Mouse (Mus musculus) left cerebral cortex, adult 18-20 months (tissue): ENCODE results near the gene Map1lc3b. TPM values are rescaled to one million over a fixed set of nuclear protein-coding genes. Genes with fewer than 3 reads are reported as not detected.
A peak's percentile ranks its signal among the peaks of the same experiment; 100 is the strongest.
"Not testable (repeated sequence)": the region's sequence is repeated elsewhere in the genome, so short reads cannot be mapped to it uniquely, and the experiment has no call there.

Source experiments
- DNase-seq, 2 experiments: peaks; one replicate each; pipeline ENCODE4 v3.0.0; 2021 to 2022; ENCODE audit warnings: low spot score in 2 of 2, mixed read lengths in 1 of 2
- total RNA-seq, 2 experiments: library from RNA; stranded (reverse); gene quantifications; 2 replicates each; pipeline ENCODE4 v1.2.3; 2021

Gene Map1lc3b
- total RNA-seq, 2 experiments from 2014 or later = 187 to 190 TPM

DNA sequence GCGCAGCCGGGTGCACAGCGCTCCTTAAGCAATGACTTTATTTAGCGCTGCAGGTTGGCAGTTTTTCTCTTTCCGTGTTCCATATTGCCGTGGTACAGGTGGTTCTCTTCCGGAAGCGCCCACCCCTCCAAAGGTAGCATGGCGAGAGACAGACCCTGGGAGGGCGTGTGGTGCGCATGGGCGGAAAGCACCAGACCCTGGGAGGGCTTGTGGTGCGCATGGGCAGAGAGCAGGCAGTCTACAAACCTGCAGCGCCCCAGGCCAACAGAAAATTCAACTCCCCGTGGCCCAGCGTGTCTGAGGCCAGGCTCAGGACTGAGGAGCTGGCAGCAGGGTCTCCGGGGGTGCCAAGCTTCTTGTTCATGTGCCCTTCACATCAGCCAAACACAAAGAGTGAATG is 19.4 kb upstream of the Map1lc3b start:
- no peak for DNase-seq

DNA sequence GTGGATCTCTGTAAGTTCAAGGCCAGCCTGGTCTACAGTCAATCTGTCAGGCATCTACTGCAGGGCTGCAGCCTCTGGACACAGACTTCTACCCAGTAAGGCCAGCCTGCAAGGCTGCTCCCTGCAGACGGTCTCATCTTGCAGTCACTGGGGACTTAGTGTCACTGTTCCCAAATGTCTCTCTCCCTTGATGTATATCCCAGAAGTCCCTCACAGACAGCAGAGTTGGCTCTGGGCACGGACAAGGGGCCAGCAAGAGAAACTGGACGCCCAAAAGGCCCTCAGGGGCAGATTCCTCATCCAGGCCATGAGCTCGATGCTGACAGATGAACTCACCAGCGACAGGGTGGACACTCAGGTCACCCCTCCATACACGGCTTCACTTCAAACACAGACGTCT is 18.0 kb upstream of the Map1lc3b start:
- no peak for DNase-seq

DNA sequence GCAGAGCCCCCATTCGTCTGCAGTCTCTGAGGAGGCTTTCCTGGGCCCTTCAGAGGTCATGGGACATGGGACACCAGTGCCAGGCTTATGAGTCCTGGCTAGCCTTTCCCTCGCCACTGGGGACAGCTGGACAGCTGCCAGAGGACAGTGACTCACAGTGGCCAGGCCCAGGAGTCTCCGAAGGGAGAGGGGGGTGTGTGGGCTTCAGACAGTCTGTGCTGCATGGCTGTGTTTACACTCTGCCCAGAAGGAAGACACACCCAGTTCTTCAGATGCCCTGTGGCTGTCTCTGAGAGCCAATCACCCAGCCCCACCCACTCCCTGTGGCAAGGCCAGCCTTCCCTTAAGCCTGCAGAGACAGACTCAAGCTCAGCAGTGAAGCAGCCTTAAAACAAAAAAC is 16.9 kb upstream of the Map1lc3b start:
- no peak for DNase-seq

DNA sequence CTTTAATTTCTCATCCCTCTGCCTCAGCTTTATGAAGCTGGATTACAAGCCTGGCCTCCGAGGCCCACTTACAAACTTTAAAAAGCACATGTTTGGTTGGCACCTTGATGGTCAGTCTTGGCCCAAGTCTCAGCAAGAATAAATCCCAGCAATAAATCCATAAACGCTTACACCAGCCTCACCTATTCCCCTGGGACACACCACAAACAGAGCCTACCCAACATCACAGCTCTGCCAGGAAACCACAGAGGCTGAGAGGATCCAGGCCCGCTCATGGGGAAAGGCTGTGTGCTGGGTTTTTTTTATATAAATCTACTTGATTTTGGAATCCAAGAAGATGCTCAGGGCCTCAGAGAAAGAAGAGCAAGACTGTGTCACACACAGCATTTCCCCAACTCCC is 14.5 kb upstream of the Map1lc3b start:
- no peak for DNase-seq

DNA sequence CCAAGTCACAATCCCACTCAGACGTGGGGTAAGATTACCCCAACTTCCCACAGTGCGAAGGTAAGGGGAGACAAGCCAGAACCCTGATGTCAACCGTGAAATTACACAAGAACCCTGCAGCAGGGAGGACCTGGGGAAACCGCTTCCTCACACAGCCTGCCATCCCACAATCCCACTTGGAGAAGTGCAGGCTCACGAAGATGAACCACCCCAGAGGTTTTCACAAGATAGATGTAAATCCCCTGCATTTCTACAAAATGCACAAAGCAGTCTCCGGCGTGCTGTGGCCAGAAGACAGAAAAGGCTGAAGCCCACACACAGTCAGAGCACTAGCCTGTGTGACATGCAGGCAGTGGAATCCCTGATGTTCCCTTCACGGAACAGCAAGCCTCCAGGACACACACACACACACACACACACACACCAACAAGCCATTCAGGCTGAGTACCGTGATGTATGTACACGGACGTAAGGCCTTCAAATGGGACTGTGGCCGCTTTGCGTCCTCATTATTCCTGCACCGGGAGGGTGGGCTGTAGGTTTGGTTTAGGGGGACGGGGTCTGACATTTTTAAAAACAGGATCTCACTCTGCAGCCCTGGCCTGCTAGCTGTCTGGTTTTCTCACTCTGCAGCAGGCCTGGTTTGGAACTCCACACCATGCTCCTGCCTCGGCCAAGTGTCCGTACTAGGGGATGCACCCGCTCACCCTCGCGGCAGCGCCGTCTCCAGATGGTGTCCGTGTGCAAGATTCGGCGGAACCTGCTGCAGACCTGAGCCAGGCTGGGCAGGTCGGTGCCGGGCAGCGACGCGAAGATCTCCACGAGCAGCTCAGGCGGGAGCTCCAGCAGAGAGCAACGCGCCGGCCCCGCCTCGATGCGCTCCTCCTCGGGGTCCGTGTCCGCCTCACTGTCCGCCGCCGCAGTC is 12.1 kb upstream of the Map1lc3b start:
- no peak for DNase-seq

DNA sequence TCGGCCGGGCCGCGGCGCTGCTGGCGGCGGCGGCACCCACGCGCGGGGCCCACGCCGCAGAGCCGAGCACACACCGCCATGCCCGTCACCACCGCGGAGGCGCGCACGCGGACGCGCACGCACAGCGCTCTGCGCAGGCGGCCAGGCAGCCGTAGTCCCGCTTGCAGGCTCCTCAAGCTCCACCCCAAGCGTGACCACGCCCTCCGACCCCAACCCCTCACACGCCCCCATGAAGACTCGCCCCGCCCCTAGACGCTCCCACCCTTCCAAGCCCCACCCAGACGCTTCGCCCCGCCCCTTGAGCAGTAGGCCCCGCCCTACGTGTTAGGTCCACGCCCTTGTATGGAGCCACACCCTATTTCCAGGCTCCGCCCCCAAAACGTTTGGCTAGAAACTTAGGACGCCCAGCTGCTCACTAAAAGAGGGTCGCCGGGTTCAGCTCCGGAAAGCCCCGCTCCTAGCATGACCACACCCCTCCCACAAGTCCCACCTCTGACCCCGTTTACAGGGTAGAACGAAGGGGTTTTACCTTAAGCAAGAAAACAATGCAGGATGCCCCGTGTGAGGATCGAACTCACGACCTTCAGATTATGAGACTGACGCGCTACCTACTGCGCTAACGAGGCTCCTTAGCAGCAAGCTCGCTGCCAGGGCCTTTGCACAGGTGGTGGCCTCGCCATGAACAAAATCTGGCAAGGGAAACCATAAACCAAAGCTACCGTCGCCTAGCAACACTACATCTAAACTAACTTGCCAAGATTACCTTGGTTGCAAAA is 11.3 kb upstream of the Map1lc3b start, which contains the start of gene Fbxo31:
Fbxo31 (minus strand) TSS at position 131 of the 776 bp plus-strand sequence.
- DNase-seq = peak; percentile 90 to 95

DNA sequence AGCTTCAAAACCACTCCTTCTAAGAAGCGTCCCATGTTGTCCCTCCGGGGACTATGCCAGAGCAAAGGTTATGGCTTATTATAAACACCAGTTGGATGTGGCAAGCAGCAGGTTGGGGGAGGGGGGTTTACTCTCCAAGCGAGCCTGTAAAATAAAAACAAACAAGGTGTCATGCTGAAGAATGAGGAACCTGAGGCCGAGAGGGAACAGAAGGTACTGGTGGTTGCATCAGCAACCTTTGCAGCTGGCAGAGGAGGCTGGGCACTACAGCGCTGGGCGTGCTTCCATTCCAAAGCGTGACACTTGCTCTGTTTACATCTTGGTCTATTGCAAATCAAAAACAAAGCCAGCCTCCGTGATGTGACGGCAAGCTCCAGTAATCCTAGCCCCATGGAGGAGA is 9.7 kb upstream of the Map1lc3b start:
- no peak for DNase-seq

DNA sequence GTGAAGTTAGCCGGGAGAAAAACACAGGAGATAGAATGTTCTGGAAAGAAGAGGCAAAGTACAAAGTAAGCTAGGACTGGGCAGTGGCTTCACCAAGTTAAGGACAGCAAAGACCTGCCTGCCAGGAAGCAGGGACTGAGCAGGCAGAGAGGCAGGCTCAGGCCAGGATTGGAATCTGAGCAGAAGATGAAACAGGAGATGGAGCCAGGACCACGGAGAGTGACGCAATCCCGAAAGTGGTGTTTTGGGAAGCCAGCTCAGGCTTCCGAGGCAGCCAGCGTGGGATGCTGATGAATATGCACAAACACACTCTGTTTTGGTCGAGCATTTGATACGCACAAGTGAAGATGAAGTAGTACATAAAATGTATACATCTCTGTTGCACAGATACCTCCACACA is 6.5 kb upstream of the Map1lc3b start:
- DNase-seq = peak; percentile 43 to 59

DNA sequence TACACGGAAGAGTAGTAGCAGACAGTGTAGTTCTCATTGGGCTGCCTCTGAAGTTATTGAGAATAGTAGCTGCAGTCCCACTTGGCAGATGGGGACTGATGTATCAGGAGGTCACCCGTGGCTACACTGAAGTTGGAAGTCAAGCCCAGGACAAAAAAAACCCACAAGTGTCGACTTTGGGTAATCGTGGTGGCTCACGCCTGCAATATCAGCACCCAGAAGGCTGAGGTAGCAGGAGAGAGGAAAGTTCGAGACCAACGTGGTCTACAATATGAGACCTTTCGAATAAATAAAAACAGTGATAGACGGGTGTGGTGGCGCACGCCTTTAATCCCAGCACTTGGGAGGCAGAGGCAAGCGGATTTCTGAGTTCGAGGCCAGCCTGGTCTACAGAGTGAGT is 5.4 kb upstream of the Map1lc3b start:
- no peak for DNase-seq

DNA sequence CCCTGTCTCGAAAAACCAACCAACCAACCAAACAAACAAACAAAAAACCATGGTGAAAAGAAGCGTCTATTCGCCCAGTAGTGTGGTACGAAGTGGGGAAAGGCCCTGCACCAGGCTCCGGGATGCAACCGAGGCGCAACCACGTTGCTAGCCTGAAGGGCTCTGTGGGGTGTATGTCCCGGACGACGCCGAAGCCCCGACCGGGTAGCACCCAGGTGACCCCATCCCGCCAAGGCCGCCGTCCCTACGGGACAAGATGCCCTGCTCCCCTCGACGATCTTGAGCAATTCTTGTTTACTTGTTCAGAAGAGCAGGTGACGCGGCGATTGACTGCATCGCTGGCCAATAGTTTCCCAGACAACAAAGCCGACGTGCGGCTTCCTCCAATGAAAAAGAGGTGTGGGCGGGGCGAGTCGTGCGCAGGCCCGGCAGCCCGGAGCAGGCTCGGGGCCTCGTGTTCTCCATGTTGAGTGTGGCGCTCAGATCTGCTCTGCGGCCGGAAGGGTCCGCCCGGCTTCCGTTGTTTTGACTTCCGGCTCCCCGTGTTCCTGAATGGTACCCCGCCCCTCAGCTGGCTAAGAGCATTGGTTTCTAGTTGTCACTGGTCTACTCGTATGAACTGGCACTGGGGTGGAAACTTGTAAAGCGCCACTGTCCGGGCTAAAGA is 4.9 kb upstream of the Map1lc3b start:
- DNase-seq = peak; percentile 100

DNA sequence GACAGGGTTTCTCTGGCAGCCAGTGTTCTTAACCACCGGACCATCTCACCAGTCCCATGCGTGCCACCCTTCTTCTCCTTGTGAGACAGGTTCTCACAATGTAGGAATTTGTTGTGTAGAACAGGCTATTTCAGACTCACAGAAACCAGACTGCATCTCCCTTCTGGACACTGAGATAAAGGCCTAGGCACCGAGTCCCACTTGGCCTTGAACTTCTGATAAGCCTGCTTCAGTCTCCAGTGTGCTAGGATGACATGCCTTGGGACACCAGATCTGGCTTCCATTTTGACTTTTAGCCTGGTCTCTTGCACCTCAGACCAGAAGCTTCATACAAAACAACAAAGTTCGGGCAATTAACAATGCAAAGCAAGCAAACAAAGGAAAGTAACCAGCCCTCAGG is 1.4 kb upstream of the Map1lc3b start:
- no peak for DNase-seq

DNA sequence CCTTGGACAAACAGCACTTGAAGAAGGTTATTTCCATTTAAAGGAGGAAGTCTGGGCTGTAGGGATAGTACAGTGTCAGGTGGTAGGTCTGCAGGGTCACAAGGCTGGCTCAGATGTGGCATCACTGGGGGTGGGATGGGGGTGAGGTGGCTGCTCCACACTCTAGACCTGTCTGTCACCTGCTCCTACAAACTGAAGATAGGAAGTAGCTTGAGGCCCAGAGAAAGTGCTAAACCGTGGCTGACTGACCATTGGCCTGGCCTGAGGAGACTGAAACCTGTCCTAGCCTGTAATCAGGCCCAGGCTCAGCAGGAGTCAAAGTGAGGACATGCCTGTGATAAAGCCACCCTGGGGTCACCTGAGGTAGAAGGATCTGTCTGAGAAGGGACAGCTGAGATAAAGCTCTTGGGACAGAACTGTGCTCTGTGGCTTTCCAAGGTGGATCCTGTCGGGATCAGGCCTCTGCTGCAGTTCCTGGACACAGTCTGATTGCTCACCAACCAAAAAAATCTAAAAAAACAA is 895 bp upstream of the Map1lc3b start:
- no peak for DNase-seq

DNA sequence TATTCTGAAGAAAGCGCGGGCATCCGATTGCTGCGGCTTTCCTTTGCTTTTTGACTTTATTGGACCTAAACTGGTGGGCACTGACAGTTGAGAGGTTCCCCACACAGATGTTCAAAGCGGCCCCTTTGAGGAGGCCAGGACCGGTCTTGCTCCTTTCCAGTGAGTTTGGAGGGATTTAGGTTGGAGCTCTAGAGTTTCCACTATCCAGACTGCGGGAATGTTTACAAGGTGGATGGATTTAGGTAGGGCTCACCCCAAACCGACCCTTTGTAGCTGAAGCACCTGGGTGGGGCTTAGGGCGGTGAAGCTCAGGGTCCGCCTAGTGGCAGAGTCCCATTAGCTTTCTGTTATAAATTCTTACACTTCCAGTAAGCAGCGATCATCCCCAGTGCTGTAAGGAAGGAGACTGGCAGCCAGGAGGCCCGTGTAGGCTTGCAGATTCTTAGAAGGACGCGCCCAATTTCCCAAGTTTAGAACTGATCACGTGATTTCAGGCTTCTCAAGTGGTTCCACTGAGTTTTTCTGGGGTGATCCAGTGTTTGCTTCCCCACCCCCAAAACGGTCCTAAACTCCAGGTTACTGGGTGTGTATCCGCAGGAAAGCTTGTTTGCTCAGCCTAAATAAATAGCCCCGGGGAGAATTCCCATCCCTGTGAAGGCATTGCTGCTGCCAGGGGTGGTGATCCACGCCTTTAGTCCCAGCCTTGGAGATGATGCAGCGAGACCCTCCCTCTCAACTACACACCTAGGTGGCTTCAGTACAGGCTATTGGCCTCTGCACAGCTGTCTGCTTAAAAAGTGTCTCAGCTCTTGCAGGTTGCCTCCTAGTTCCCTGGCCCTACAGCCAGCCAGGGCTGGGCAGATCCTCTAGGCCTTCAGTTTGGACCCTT is 1.3 kb downstream of the Map1lc3b start:
- DNase-seq = no peak

DNA sequence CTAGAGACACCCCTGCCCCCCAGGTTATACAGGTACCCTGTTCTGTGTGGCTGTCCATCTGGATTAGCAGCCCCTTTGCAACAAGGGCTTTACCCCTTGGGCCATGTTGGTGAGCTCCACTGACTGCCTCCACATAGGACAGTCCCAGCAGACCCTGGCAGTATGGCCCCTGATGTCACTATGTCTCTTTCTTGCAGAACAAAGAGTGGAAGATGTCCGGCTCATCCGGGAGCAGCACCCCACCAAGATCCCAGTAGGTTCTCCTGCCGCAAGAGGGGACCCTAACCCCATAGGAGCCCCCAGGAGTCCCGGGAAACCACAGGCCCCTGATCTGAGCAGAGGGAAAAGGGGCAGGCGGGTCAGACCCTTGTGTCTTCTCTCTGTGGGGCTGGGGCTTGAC is 3.1 kb downstream of the Map1lc3b start:
- no peak for DNase-seq

DNA sequence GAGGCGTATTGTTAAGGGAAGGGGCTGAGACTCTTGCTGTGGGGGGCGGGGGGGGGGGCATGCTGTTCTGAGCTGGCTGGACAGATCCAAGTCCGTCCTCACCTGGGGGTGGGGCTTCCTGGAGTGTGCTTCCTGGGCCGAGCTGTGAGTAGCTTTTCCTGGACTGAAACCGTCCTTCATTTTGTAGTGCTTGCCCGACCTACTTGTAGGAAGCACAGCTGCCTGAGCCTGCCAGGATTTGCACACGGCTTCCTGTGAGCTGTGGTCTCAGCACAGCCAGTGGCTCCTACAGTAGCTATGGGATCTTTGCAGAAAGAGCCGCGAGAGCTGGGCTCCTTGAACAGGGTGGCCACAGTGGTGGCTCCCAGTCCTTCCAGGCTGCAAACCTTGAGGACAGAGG is 3.8 kb downstream of the Map1lc3b start:
- DNase-seq = no peak

DNA sequence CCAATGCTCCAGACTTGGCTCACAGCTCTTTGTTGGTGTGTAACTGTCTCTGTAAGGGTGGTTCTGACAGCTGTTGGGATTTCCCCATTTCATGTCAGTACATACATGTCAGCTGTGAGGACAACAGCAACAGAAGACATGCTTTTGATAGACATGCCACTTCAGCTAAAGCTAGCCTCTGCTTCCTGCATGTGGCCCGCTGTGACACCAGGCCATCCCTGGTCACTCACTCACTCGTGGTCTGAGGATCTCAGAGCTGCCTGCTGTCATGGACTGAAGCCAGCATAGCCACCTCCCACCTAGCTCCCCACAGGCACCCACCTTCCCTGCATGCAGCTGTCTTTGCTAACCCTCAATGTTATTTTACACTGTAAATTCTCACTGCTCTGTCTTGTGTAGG is 7.3 kb downstream of the Map1lc3b start:
- not testable (repeated sequence) for DNase-seq

DNA sequence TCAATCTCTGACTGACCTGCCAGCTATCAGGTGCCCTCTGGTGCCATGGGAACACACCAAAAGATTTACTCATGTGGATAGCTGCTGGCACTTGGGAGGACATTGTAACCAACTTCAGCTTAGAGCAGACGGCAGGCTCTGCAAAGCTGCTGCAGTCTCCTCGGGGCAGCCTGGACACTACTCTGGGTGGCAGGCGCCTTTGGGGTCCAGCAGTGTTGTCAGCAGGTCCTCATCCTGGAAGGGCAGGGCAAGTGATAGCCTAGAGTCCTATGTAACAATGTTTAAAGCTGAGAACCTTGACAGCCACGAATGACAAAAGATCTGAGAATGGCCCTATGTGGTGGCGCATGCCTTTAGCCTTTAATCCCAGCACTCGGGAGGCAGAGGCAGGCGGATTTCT is 8.0 kb downstream of the Map1lc3b start:
- DNase-seq = no peak

DNA sequence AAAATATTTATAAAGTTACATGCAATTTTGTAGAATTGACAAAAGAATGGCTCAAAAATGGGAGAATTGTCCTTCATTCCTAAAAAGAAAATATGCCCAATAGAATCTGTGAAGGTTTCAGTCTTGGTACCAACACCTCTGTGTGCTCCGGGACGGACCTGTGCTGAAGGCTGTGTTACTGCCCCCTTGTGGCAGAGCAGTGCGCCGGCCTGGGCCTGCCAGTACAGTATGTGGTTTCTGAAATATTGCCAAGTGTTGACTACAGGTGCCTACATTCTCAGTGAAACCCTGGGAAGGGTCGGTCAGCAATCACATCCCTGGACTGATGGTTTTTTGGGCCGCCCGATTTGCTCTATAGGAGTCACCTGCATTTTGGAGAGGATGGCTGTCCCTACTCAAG is 8.7 kb downstream of the Map1lc3b start:
- peak; percentile 76 to 78 for DNase-seq

DNA sequence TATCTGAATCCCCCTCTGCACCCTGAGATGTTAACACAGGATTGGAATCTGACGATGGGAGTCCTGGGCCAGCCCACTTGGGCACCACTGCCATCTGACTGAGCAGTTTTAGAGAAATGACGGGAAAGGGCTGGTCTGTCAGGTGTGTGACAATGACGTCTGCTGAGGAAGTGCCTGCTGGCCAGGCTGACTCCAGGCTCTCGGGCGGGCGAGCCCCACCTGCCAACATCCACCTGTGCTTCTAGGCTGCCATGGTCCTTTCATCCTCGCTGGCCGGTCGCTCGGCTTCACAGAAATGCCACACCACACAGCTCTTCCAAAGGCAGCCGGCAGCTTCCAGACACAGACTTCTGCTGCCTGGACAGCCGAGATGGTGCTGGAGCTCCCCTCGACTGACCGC is 9.7 kb downstream of the Map1lc3b start:
- no peak for DNase-seq

DNA sequence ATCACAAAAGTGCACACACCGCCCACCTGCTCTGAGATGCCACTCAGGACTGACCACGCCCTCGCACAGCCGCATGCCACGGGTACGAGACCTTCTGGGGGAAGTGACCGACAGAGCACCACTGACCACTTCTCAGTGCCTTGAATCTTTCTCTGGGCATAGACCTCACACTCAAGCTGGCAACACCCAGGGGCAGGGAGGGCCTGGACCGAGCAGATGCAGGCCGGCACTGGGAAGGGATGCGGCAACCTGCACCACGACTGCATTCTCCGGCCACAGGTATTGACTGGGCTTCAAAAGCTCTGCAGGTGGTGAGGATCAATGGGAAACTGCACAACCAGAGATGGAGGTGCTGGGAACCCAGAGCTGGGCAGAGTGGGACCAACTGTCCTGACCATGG is 12.2 kb downstream of the Map1lc3b start:
- DNase-seq = no peak
